Mouse (Mus musculus) adrenal gland, postnatal 4 days (tissue): Measurements from ENCODE around the gene Abcc5. TPM values are rescaled to one million over a fixed set of nuclear protein-coding genes. Genes with fewer than 3 reads are reported as not detected.
A peak's percentile ranks its signal among the peaks of the same experiment; 100 is the strongest.
"Not testable (repeated sequence)": the region's sequence is repeated elsewhere in the genome, so short reads cannot be mapped to it uniquely, and the experiment has no call there.

Experiments used
- DNase-seq, 2 experiments: peaks; one replicate each; pipeline ENCODE4 v3.0.0; 2021 to 2022; ENCODE audit warnings: low spot score in 2 of 2, mixed read lengths in 2 of 2
- long read RNA-seq, 2 experiments: library from polyadenylated mRNA; stranded (forward); transcript quantifications; one replicate each; pipeline ENCODE4 v2.0.0; 2021
- total RNA-seq, 2 experiments: library from RNA; stranded (reverse); gene quantifications; 2 replicates each; pipeline ENCODE4 v1.2.3; 2021

Abcc5 gene
- 10 to 100 TPM; 73.7 to 75.5 TPM for total RNA-seq
- long read RNA-seq, experiment 1, full-length matches to known transcripts = 5 of 21 reads
- long read RNA-seq, experiment 1, partial matches to known transcripts = 6 of 21 reads
- long read RNA-seq, experiment 1, other reads (novel, unspliced or antisense) = 10 of 21 reads
- long read RNA-seq, experiment 2, full-length matches to known transcripts = 8 of 30 reads
- long read RNA-seq, experiment 2, partial matches to known transcripts = 11 of 30 reads
- long read RNA-seq, experiment 2, other reads (novel, unspliced or antisense) = 11 of 30 reads

- DNase-seq = peak; percentile 78 to 79
These were observed at the start of gene Abcc5 for GRCm38 (mm10) chr16:20425855-20426598. Gene Abcc5 (minus strand): TSS chr16:20426394.

- no peak for DNase-seq
These were observed 49.1 kb upstream of the Abcc5 start for GRCm38 (mm10) chr16:20475335-20475734.

DNA sequence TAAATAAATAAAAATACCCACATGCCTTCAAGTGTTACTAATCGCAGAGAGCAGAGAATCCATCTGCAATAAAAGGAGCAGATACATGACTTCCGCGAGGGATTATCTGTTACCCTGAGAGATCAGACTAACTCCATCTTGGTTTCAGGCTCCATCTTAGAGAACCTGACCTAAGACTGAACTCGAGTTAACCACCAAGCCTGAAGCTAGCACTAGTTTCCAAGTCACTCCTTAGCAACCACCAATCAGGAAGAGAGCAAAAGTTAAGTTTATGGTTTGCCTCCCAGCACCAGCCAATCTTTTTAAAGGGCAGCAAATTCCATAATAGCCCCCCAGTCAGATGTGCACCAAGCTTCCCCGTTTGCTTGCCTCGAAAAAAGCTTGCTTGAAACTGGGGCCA, 48.6 kb upstream of the Abcc5 start:
- DNase-seq = no peak

- DNase-seq = peak; percentile 19 to 60
These were observed 48.0 kb upstream of the Abcc5 start for GRCm38 (mm10) chr16:20474211-20474610.

DNA sequence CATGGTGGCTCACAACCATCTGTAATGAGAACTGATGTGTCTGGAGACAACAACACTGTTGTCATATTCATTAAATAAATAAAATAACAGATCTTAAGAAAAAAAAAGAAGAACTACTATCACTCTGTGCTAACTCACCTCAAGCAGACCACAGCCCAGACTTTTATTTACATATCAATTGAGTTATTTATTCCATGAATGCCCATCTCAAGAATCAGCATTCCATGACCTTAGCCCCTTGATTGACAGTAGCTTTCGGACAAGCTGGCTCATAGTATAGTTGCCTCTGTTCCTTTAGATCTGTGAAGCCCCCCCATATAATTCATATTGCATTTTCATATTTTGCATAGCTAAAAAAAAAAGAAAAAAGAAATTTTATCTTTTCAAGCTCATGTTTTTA, 47.6 kb upstream of the Abcc5 start:
- no peak for DNase-seq

- DNase-seq = no peak
These were observed 45.5 kb upstream of the Abcc5 start for GRCm38 (mm10) chr16:20471686-20472085.

DNA sequence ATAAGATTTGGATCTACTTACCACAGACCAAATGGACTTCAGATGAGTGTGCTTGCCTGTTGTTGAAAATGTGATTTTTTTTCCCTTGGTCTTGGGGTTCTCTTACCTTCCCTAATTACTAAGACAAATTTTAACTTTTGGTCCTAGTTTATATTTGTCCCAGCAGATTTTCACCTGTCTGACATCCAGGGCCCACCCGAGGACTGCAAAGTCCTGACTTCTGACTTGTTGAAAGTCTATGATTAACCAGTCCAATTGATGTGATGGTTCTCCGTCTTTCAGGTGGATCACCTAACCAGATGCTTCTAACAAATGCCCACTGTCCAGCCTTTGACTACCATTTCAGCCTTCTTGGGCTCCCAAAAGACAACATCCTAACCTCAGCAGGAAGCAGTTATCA, 44.8 kb upstream of the Abcc5 start:
- DNase-seq = no peak

DNA sequence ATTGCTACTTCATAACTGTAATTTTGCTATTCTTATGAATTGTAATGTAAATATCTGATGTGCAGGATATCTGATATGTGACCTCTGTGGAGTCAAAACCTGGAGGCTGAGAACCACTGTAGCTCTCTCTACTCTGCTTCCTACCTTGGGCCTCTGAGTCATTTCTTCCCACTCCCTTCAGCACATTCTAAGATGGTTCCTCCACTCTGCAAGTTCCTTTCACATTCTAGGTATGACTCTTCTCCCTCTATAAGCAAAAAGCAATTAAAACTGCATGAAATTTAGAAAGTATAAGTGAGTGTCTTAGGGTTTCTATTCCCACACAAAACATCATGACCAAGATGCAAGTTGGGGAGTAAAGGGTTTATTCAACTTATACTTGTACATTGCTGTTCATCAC, 38.5 kb upstream of the Abcc5 start:
- no peak for DNase-seq

DNA sequence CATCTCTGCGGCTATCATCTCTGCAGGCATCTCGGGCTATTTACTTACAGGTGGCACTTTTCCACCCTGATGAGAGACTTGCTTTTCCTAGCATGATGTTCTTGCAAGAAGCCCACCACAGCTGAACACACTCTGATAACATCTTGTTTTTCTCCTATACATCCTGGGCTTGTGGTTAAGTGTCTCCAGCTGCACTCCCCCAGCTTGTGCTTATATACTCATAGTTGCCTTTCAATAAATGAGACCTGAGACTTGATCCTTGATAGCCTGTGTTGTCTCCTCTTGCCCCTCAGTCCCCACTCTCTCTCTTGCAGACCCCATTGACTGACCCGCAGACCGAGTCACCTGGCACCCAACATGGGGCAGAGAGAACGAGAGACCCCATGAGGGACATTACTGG, 32.5 kb upstream of the Abcc5 start:
- DNase-seq = not testable (repeated sequence)

DNA sequence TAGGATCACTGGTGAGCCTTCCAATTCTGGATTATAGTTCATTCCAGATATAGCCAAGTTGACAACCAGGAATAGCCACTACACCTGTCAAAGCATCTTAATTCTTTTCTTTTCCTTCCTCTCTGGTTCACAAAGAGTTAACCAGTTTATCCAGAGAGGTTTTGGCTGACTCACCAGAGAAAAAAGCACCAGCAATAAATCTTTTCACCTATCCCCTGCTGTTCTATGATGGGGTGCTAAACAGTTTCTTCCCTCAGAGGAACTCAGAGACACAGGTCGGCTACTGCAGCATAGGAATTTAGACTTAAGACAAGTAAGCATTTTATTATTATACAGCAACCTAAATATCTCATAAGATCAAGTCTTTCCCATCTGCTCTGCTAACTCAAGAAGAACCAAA, 29.9 kb upstream of the Abcc5 start:
- DNase-seq = no peak

GRCm38 (mm10) chr16:20454155-20454654, 28.0 kb upstream of the Abcc5 start:
- no peak for DNase-seq

GRCm38 (mm10) chr16:20451774-20452173, 25.6 kb upstream of the Abcc5 start:
- DNase-seq = no peak

DNA sequence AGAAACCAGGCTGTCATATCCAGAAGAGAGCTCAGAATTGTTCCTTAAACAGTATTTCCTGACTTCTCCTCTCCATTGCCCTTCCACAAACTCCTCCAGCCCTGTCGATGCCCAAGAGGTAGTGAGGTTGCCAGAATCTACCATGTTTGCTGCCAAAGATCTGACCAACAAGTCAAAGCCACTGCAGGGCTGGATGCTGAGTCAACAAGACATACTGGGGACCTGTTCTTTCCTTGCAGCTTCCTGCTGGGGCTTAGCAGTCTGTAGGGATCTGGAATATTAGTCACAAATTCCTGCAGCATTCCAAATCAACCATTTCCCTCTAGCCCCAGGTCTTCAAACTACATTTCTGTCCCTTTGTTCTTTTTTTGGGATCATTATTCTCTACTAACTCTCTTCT, 19.7 kb upstream of the Abcc5 start:
- DNase-seq = no peak

- no peak for DNase-seq
These were observed 18.7 kb upstream of the Abcc5 start for GRCm38 (mm10) chr16:20444831-20445388.

- no peak for DNase-seq
These were observed 16.7 kb upstream of the Abcc5 start for GRCm38 (mm10) chr16:20442871-20443270.

- DNase-seq = no peak
These were observed 12.7 kb upstream of the Abcc5 start for GRCm38 (mm10) chr16:20438673-20439415.

GRCm38 (mm10) chr16:20438046-20438445, 11.9 kb upstream of the Abcc5 start:
- DNase-seq = not testable (repeated sequence)

GRCm38 (mm10) chr16:20436281-20436680, 10.1 kb upstream of the Abcc5 start:
- no peak for DNase-seq

GRCm38 (mm10) chr16:20429328-20429727, 3.1 kb upstream of the Abcc5 start:
- no peak for DNase-seq

DNA sequence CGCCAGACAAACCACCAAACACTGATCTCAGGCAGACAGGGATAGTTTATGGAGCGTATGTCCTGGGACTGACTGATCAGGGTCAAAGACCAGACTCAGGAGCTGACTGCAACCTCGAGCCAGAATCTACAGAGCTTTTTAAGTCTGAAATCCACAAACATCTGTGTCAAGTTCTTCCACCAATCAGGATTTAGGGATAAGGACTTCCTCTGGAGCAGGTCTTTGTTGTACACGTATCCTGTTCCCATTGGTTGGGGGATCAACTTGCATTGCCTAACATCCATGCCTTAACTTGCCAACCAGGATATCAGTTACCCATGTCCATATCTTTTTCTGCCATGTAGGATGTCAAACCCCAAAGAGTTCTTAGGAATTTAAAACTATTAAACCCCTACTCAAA, 1.4 kb upstream of the Abcc5 start:
- DNase-seq = no peak
